Mouse (Mus musculus) testis, postnatal 10 days (tissue): ENCODE measurements around the gene Tnks2.

ENCODE experiments used
- DNase-seq: peaks from one replicate; pipeline ENCODE4 v3.0.0; 2021; ENCODE audit warnings: low spot score

Gene Tnks2

DNA sequence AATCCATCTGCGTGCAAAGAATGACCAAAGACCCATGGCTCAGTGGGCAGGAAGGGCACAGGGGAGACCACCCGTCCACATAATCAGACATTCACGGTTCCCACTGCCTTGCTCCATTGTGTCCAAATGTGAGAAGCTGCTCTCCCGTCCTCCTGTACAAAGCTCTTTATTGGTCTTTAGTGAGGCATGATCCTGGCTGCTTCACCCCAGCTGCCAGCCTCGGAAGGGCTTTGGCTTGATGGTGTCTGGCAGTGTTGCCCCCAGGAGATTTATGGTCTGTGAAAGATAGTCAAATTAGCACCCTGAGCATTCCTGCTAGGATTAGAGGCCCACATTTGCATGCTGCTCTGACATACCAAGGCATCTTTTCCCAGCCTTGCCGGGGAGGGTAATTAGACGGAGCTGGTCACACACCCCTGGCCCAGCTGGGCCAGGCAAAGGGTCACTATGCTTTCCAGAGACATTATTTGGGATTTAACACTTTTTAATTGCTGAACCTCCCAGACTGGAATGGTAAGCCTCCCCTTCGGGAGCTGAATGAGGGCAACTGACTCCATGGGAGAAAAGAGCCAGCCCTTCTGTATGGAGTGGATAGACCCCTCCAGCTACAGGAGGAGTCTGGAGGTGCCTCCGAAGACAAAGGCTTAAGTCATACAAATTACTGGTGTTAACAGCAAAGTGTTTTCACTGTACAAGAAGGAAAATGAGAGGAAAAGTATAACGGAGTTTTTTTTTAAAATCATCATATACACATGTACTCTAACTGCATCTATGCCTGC is 62.9 kb downstream of the Tnks2 start:
- no peak for DNase-seq

GRCm38 (mm10) chr19:36897778-36898177 is 63.7 kb downstream of the Tnks2 start:
- peak; percentile 53 for DNase-seq

DNA sequence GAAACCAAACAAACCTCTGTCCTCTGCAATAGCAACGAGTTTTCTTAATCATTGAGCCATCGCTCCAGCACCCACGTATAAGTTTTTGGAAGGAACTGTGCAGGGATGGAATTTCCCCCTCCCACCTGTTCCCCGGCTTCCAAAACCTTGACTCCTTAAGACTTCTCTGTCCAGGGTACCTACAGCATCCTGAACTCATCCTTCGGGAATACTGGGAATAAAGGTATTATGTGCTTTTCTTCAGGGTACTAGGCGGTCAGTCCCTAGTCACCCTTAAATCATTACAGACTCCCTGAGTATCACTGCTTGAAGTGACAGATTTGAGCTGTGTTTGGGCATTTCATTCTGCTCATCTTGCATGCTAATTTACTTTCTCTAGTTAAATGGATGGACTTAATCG is 69.3 kb downstream of the Tnks2 start:
- no peak for DNase-seq

- DNase-seq: peak; percentile 62
Measured at GRCm38 (mm10) chr19:36904211-36905007, 70.4 kb downstream of the Tnks2 start.

GRCm38 (mm10) chr19:36909150-36909549 is 75.1 kb downstream of the Tnks2 start:
- DNase-seq: no peak

- peak; percentile 86 for DNase-seq
Measured at GRCm38 (mm10) chr19:36909676-36910292, 75.8 kb downstream of the Tnks2 start.

DNA sequence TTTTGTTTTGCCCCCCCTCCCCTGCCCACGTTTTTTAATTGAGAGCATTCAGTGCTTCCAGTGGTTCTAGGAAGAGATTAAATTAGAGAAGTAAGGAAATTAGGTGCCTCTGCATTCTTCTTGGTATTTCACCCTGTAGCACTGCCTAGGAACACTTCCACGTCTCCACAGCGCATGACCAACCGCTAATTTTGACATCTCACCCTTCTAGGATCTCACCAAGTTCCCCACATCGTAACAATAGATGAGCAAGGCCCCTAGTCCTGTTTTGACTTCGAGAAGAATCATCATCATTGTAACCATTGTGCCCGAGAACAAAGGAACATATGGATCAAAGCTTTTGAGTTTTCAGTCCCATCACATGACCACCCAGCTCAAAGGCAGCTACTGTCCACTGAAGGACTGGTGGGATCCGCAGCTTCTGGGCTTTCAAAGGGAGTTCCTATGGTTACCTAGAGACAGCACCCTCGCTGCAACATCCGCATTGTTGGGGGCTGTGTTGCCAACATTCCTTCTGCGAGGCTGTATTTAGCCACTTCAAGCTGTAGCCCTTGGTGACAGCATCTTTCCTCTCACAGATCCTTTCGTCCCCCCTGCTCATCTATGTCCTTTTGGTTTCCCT is 76.5 kb downstream of the Tnks2 start:
- DNase-seq: no peak

DNA sequence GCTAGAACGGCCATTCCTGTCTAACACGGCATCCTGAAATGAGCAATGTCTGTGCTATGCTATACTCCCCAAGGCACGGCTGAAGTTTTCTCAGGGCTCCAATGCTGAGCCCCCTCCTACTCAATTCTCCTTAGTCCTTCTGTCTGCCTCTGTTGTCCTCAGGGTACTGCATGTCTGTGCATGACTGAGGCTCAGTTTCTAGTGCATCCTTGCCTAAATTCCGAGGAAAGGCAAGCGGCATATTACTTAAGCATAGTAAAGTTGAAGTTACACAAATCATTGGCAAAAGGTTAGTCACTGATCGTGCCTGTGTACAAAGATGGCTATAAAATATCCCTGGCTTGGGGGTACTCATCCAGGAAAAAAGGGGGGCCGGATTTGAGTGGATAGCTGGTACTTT is 79.0 kb downstream of the Tnks2 start:
- no peak for DNase-seq

GRCm38 (mm10) chr19:36916206-36916605 is 82.2 kb downstream of the Tnks2 start:
- DNase-seq: no peak

- no peak for DNase-seq
Measured at GRCm38 (mm10) chr19:36916876-36917389, 82.9 kb downstream of the Tnks2 start.

GRCm38 (mm10) chr19:36918441-36919301 is 84.6 kb downstream of the Tnks2 start:
- DNase-seq: peak; percentile 83

GRCm38 (mm10) chr19:36919466-36919865 is 85.4 kb downstream of the Tnks2 start, which contains the start of gene Fgfbp3:
Gene Fgfbp3 (minus strand): TSS chr19:36919615.
- DNase-seq: no peak

GRCm38 (mm10) chr19:36922015-36922414 is 88.0 kb downstream of the Tnks2 start:
- no peak for DNase-seq

- no peak for DNase-seq
Measured at GRCm38 (mm10) chr19:36922936-36923335, 88.9 kb downstream of the Tnks2 start.

GRCm38 (mm10) chr19:36925671-36926552 is 91.9 kb downstream of the Tnks2 start, which contains the start of gene Btaf1:
Gene Btaf1 (plus strand): TSS chr19:36926079.
- peak; percentile 89 for DNase-seq

DNA sequence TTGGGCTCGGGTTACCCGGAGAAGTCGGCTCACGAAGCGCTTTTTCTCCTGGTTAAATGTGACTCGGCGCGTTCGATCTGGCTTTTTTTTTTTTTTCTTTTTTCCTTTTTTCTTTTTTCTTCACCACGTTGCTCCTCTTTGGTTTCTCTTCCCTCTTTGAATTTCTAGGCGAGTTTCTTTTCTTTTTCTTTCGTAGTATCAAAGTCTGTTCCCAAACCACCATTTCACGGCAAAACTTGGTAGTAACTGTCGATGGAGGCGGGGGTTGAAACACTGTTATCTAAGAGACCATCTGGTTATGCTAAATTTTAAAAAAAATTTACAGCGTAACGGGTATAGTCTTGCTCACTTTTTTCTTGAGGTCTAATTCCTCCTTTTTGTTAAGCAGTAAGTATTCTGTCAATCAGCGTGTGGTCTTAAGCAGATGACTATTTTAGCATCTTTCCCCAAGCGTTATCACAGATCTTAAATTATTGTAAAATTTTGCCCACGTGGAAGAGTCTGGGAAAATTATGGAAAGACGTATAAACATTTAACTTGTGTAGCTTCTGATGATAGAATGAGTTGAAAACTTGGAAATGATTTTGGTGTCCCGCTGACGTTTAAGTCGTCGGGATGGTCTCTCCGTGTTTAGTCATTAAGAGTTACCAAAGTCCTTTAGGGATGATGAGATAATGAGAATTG is 92.7 kb downstream of the Tnks2 start:
- no peak for DNase-seq

DNA sequence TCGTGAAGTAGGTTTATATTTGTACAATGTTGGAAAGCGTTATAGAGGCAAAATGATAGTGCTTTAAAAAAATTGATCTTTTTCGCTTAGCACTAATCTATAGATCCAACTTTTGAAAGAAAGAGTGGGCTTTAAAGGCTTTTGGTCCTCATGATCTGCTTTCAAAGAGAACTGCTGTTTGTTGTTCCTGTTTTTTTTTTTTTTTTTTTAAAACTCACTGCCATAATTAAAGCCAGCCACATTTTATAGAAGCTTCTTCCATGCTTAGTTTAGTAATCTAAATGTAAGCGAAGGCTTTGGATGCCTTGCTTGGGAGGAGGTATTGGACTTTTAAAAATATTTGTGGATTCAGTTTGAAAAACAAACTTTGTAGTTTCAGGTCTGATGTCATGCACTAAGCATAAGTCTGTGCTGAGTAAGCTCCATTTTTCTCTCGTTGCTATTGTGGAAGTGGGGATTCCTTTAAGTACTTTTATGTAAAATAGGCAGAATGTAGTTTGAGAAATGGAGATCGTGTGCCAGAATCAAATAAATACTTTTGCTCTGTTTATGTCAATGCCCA is 93.8 kb downstream of the Tnks2 start:
- DNase-seq: no peak

DNA sequence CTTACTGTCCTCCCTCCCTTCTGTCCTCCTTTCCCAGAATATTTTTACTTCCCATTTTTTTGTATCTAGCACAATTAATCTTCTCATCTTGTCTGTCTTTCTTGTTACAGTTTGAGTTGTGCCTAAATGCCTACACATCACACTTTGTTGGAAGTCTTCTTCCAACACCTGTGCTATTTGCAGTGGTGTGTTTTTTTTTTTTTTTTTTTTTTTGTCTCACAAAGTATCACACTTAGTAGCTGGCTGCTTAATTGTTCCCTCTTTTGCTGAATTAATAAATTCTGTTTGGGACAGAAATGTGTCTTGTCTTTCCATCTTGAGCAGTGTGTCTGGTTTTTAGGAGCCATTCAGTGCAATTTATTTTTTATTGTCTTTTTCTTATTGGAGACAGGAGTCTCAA is 95.8 kb downstream of the Tnks2 start:
- no peak for DNase-seq

GRCm38 (mm10) chr19:36932097-36932496 is 98.1 kb downstream of the Tnks2 start:
- no peak for DNase-seq
